Mouse (Mus musculus): Measurements from ENCODE around the gene Zfp219. TPM values are rescaled to one million over a fixed set of nuclear protein-coding genes. Genes with fewer than 3 reads are reported as not detected.

Gene Zfp219
- polyA plus RNA-seq, 1 experiment: 64.5 TPM

- H3K27ac ChIP-seq (ENCODE audit: insufficient read depth, low read length): peak overlapping the region; percentile 85
- peak overlapping the region; percentile 91 for H3K9ac ChIP-seq (ENCODE audit: low read depth, poor library complexity, severe bottlenecking)
- H3K27me3 ChIP-seq (ENCODE audit: control insufficient read depth, insufficient read depth, low read length, poor library complexity, severe bottlenecking): no peaks in the 10 kb centered on the region
- TF ChIP-seq EP300 (IDR thresholded peaks at IDR 0.05; ENCODE audit: insufficient read depth, low read depth, low read length) (0 out of 2 replicates have a peak, but pooled peaks have one; percentile 3), CTCF (IDR thresholded peaks at IDR 0.05; ENCODE audit: low read depth, low read length) (peak; percentile 47), POLR2A (IDR thresholded peaks at IDR 0.05; ENCODE audit: insufficient read depth, low read length) (peak; percentile 70)
- H3K36me3 ChIP-seq (ENCODE audit: control insufficient read depth, insufficient read depth, low read length, poor library complexity, severe bottlenecking): no peaks in the 10 kb centered on the region
- peak overlapping the region; percentile 92 for H3K4me3 ChIP-seq (ENCODE audit: low read depth, low read length)
- H3K4me1 ChIP-seq (ENCODE audit: control insufficient read depth, insufficient read depth, low read length): peaks cover 8% of the 10 kb centered on the region
- H3K9me3 ChIP-seq (replicated peaks; ENCODE audit: control insufficient read depth, insufficient read depth, low read length, poor library complexity, severe bottlenecking): no peaks in the 10 kb centered on the region
These were observed 768 bp downstream of the Zfp219 start for GRCm38 (mm10) chr14:52019590-52020340.

- H3K4me3 ChIP-seq (ENCODE audit: low read depth, low read length): peak overlapping the region; percentile 92
- peaks cover 8% of the 10 kb centered on the region for H3K4me1 ChIP-seq (ENCODE audit: control insufficient read depth, insufficient read depth, low read length)
- H3K27me3 ChIP-seq (ENCODE audit: control insufficient read depth, insufficient read depth, low read length, poor library complexity, severe bottlenecking): no peaks in the 10 kb centered on the region
- no peaks in the 10 kb centered on the region for H3K9me3 ChIP-seq (replicated peaks; ENCODE audit: control insufficient read depth, insufficient read depth, low read length, poor library complexity, severe bottlenecking)
- peak overlapping the region; percentile 71 for H3K27ac ChIP-seq (ENCODE audit: insufficient read depth, low read length)
- H3K9ac ChIP-seq (ENCODE audit: low read depth, poor library complexity, severe bottlenecking): peak overlapping the region; percentile 91
- no peaks in the 10 kb centered on the region for H3K36me3 ChIP-seq (ENCODE audit: control insufficient read depth, insufficient read depth, low read length, poor library complexity, severe bottlenecking)
- TF ChIP-seq CTCF (IDR thresholded peaks at IDR 0.05; ENCODE audit: low read depth, low read length) (no peak), EP300 (IDR thresholded peaks at IDR 0.05; ENCODE audit: insufficient read depth, low read depth, low read length) (no peak), POLR2A (IDR thresholded peaks at IDR 0.05; ENCODE audit: insufficient read depth, low read length) (no peak)
These were observed 1.4 kb downstream of the Zfp219 start for GRCm38 (mm10) chr14:52019051-52019589.

- Histone ChIP-seq H3K9ac (ENCODE audit: low read depth, poor library complexity, severe bottlenecking) (peak overlapping the region; percentile 91), H3K27me3 (ENCODE audit: control insufficient read depth, insufficient read depth, low read length, poor library complexity, severe bottlenecking) (no peaks in the 10 kb centered on the region), H3K4me1 (ENCODE audit: control insufficient read depth, insufficient read depth, low read length) (peaks cover 8% of the 10 kb centered on the region), H3K9me3 (replicated peaks; ENCODE audit: control insufficient read depth, insufficient read depth, low read length, poor library complexity, severe bottlenecking) (no peaks in the 10 kb centered on the region), H3K4me3 (ENCODE audit: low read depth, low read length) (peak overlapping the region; percentile 57), H3K36me3 (ENCODE audit: control insufficient read depth, insufficient read depth, low read length, poor library complexity, severe bottlenecking) (no peaks in the 10 kb centered on the region), H3K27ac (ENCODE audit: insufficient read depth, low read length) (peak overlapping the region; percentile 71)
- TF ChIP-seq POLR2A (IDR thresholded peaks at IDR 0.05; ENCODE audit: insufficient read depth, low read length) (no peak), CTCF (IDR thresholded peaks at IDR 0.05; ENCODE audit: low read depth, low read length) (no peak), EP300 (IDR thresholded peaks at IDR 0.05; ENCODE audit: insufficient read depth, low read depth, low read length) (no peak)
These were observed 2.1 kb downstream of the Zfp219 start for GRCm38 (mm10) chr14:52018248-52019050.

- no peak for TF ChIP-seq CTCF (IDR thresholded peaks at IDR 0.05; ENCODE audit: low read depth, low read length)
- TF ChIP-seq POLR2A (IDR thresholded peaks at IDR 0.05; ENCODE audit: insufficient read depth, low read length): no peak
- no peak for TF ChIP-seq EP300 (IDR thresholded peaks at IDR 0.05; ENCODE audit: insufficient read depth, low read depth, low read length)
- Histone ChIP-seq H3K4me3 (ENCODE audit: low read depth, low read length) (no peak overlapping the region), H3K27ac (ENCODE audit: insufficient read depth, low read length) (peak overlapping the region; percentile 71)
These were observed 2.9 kb downstream of the Zfp219 start for GRCm38 (mm10) chr14:52017662-52018061.

GRCm38 (mm10) chr14:52016625-52017405 lies 3.7 kb downstream of the Zfp219 start:
- Histone ChIP-seq H3K9me3 (replicated peaks; ENCODE audit: control insufficient read depth, insufficient read depth, low read length, poor library complexity, severe bottlenecking) (no peaks in the 10 kb centered on the region), H3K9ac (ENCODE audit: low read depth, poor library complexity, severe bottlenecking) (peak overlapping the region; percentile 98), H3K27me3 (ENCODE audit: control insufficient read depth, insufficient read depth, low read length, poor library complexity, severe bottlenecking) (no peaks in the 10 kb centered on the region), H3K4me1 (ENCODE audit: control insufficient read depth, insufficient read depth, low read length) (peaks cover 8% of the 10 kb centered on the region), H3K27ac (ENCODE audit: insufficient read depth, low read length) (peak overlapping the region; percentile 98), H3K36me3 (ENCODE audit: control insufficient read depth, insufficient read depth, low read length, poor library complexity, severe bottlenecking) (no peaks in the 10 kb centered on the region), H3K4me3 (ENCODE audit: low read depth, low read length) (0 out of 2 replicates have a peak overlapping the region, but pooled peaks have one; percentile 28)
- no peak for TF ChIP-seq CTCF (IDR thresholded peaks at IDR 0.05; ENCODE audit: low read depth, low read length)
- no peak for TF ChIP-seq EP300 (IDR thresholded peaks at IDR 0.05; ENCODE audit: insufficient read depth, low read depth, low read length)
- TF ChIP-seq POLR2A (IDR thresholded peaks at IDR 0.05; ENCODE audit: insufficient read depth, low read length): no peak

More at GRCm38 (mm10) chr14:52017662-52018061, 2.9 kb downstream of the Zfp219 start:
- no peaks in the 10 kb centered on the region for H3K27me3 ChIP-seq (ENCODE audit: control insufficient read depth, insufficient read depth, low read length, poor library complexity, severe bottlenecking)
- H3K36me3 ChIP-seq (ENCODE audit: control insufficient read depth, insufficient read depth, low read length, poor library complexity, severe bottlenecking): no peaks in the 10 kb centered on the region
- H3K9ac ChIP-seq (ENCODE audit: low read depth, poor library complexity, severe bottlenecking): peak overlapping the region; percentile 91
- no peaks in the 10 kb centered on the region for H3K9me3 ChIP-seq (replicated peaks; ENCODE audit: control insufficient read depth, insufficient read depth, low read length, poor library complexity, severe bottlenecking)
- peaks cover 8% of the 10 kb centered on the region for H3K4me1 ChIP-seq (ENCODE audit: control insufficient read depth, insufficient read depth, low read length)

Data from ES-Bruce4 (cell line).